Mouse (Mus musculus): ENCODE data around the gene Tal1. TPM values are rescaled to one million over a fixed set of nuclear protein-coding genes. Genes with fewer than 3 reads are reported as not detected.

Tal1 gene
- not detected for polyA plus RNA-seq (2017; shearing (Covaris generic))

GRCm38 (mm10) chr4:115056371-115056920 lies at the start of gene Tal1:
Gene Tal1, plus strand, starts transcription at chr4:115056426.

DNA sequence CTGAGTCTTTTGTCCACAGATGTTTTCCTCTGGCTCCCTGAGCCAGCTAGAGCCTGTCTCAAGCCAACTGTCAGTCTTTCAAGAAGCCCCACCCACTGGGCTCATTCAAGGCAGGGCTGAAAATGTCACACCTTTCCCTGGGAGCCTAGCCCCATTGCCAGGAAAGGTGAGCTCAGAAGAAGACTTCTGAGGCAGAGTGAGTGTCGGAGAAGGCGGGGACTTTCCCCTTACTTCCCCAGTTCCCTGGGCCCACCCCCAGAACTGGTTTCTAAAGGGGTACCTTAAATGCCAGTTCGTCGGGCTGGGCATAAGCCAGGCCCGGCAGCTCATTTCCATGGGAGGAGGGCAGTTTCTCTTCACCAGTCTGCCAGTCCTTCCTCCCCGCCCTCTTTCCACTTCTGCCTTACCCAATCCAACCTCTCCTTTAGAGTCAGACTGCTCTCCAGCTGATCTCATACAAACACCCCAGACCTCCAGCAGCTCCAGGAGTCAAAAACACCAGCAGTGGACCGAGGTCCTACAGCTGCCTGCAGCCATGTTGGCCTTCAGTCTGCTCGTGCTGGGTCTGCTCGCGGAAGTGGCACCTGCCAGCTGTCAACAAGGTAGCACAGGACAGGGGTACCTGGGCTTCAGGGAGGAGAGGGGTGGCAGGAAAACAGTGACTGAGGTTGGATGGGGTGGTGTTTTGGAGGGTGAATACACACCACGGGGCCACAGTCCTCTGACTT lies 32.5 kb downstream of the Tal1 start, which contains the start of gene Pdzk1ip1:
TSS of gene Pdzk1ip1 (plus strand) at position 98 of the 728 bp plus-strand sequence.

Other genes starting within 250 kb of the Tal1 start
- gene Gm12830, start 234.7 kb upstream of the Tal1 start, polyA plus RNA-seq (2017; shearing (Covaris generic)) = not detected
- 2.6 TPM for gene Foxd2, start 147.6 kb upstream of the Tal1 start, polyA plus RNA-seq (2017; shearing (Covaris generic))
- gene Foxe3, start 130.4 kb upstream of the Tal1 start, polyA plus RNA-seq (2017; shearing (Covaris generic)) = not detected
- gene Cmpk1, start 69.2 kb upstream of the Tal1 start, polyA plus RNA-seq (2017; shearing (Covaris generic)) = 88.7 TPM
- gene Stil, start 56.3 kb upstream of the Tal1 start, polyA plus RNA-seq (2017; shearing (Covaris generic)) = 0.66 TPM
- 2.5 TPM for gene Pdzk1ip1, start 32.3 kb downstream of the Tal1 start, polyA plus RNA-seq (2017; shearing (Covaris generic))
- 0.10 TPM for gene Cyp4x1, start 77.9 kb downstream of the Tal1 start, polyA plus RNA-seq (2017; shearing (Covaris generic))
- not detected for gene Cyp4a29, start 185.7 kb downstream of the Tal1 start, polyA plus RNA-seq (2017; shearing (Covaris generic))
- gene Cyp4a12a, start 242.6 kb downstream of the Tal1 start, polyA plus RNA-seq (2017; shearing (Covaris generic)) = not detected